Mouse (Mus musculus) adrenal gland, postnatal 25 days (tissue): ENCODE measurements around the gene Lamb2. TPM values are rescaled to one million over a fixed set of nuclear protein-coding genes. Genes with fewer than 3 reads are reported as not detected.

ENCODE experiments used
- DNase-seq: peaks from one replicate; pipeline ENCODE4 v3.0.0; 2021; ENCODE audit warnings: mixed read lengths
- long read RNA-seq: library from polyadenylated mRNA; stranded (forward); transcript quantifications from one replicate; pipeline ENCODE4 v2.0.0, GENCODE M21; 2021
- total RNA-seq: library from RNA; stranded (reverse); gene quantifications from 2 replicates; pipeline ENCODE4 v1.2.3, GENCODE M21; 2021

Gene Lamb2
- total RNA-seq = 114 and 134 TPM in 2 replicates
- long read RNA-seq, full-length matches to known transcripts = 10 of 65 reads
- long read RNA-seq, partial matches to known transcripts = 47 of 65 reads
- long read RNA-seq, other reads (novel, unspliced or antisense) = 8 of 65 reads

GRCm38 (mm10) chr9:108479721-108480351 lies at the start of gene Lamb2:
Gene Lamb2 (plus strand): TSS chr9:108479736.
- DNase-seq = no peak

GRCm38 (mm10) chr9:108431431-108432067 lies 48.0 kb upstream of the Lamb2 start:
- DNase-seq = no peak

GRCm38 (mm10) chr9:108436182-108436581 lies 43.4 kb upstream of the Lamb2 start, which contains the start of gene BC048562:
Gene BC048562 (plus strand): TSS chr9:108436482.
- no peak for DNase-seq

DNA sequence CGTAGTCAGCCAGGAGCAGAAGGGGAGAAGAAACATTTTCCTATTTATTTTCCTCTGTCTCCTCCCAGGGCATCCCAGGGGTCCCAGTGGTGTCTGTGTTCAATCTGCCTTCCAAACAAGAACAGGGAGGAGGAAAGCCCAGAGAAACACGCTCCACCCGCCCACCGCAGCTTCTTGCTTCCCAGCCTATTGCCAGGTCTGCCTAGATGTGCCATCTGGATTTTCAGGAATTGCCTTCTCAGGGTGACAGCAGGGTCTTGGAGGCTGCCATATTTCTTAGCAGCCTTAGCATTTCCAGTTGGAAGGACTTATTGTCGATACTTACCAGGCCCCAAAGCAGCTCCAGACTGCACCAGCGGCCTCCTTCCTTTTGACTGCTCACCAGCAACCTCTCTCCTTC lies 40.4 kb upstream of the Lamb2 start:
- no peak for DNase-seq

DNA sequence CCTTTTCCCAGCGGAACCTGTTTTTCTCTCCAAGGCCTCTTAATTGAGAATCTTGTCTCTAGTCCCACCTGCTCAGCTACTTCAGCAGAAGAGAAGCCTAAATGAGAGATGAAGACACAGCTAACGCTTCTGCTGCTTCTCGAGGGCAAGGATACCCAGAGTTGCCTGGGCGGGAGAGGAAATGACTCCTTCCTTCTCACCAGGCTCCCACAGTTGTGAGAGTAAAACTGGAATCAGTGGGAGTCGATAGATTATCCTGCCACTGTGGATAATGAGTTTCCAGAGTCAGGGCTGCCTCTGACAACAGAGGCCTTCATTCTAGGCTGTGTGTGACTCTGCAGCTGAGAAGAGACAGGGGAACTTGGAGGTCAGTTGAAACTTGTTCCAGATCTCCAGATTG lies 39.1 kb upstream of the Lamb2 start:
- no peak for DNase-seq

DNA sequence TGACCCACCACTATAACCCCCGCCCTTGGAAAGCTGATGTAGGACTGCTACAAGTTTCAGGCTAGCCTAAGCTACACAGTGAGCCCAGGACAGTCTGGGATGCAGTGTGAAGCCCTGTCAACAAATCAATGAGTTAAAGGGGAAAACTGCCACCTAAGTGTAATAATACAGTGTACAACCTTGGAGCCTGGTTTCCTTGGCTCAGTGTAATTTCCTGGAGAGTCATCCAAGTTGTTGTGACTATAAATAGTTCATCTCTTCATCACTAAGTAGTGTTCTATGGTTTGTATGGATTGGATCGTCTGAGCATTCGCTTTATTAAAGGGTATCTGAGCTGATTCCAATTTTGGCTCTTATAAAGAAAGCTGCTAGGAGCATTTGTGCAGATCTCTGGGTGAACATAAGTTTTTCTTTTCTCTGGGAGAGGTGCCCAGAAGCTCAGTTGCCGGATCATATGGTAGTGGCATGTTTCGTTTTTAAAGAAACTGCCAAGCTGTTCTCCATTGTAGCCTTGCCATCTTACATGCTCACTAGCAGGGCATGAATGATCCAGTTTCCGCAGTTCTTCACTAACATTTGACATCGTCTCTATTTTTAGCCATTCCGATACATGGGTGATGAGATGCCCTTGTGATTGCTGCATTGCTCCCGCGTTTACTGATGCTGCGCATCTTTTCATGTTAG lies 38.2 kb upstream of the Lamb2 start:
- DNase-seq = no peak

DNA sequence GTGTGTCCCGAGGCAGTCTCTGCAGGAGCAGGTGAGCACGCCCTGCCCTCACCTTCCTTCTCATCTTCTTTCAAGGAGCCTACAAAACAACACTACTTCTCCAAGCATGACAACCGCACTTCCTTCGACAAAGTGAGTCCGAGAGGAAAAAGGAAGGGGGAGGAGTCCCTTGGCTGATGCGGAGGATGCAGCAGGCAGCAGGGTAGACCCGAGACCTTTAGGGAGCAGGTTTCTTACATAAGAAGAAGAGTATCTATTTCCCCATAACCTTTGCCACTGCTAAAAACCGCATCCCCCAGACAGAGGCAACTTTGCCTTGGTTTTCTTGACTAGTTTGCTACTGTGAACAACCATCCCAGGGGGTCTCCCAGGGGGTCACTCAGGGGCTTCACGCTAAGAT lies 34.4 kb upstream of the Lamb2 start:
- no peak for DNase-seq

DNA sequence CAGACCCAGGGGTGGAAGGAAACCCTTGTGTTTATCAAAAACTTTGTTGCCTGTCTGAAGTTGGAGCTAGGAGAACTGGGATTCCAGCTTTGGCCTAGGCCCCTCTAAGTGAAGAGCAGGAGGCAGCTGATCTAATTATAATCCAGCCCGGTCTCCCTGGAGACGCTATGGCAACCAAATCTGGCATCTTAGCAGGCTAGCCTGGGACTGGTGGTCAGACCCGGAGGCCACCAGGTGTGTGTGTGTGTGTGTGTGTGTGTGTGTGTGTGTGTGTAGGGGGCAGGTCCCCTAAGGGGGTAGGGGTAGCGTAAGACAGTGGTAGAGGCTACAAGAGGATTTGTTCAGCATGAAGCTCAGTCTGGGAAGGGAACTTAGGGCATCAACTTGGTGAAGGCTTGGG lies 29.7 kb upstream of the Lamb2 start:
- peak; percentile 43 for DNase-seq

DNA sequence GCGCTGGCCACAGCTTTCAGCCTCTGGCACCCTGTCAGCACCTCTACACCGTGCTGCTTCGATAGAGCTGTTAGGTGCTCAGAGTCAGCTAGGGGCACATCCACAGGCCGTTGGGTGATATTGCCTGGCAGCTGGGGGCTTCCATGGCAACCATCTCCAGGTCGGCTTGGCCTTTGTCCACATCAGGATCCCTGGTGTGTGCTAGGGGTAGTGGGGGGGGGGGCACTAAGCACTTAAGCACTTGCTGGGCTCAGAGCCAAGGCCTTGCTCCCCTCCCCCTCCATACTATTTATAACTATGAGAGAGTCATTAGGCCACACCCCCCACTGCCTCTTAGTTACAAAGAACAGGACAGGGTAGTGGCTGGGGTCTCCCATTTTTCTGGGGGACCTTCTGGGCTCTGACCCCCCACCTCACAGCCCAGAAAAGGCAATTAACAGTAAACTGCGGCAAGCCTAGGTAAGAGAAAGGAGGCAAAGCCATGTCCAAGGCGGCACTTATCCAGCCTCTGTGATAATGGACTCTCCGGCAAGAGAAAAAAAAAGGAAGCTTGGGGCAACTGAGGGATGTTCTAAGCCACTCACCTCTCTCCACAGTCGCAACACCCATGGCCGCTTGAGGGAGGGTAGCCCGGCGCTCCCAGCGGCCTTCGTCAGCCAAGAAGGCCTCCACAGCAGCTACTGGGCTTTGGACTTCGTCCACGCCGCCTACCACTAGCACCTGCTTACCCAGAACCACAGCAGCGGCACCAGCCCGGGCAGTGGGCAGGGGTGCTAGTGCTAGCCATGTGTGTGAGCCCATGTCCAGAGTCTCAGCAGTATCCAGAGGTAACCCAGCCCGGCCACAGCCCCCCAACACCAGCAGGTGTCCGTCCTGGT lies 29.0 kb upstream of the Lamb2 start:
- DNase-seq = no peak

DNA sequence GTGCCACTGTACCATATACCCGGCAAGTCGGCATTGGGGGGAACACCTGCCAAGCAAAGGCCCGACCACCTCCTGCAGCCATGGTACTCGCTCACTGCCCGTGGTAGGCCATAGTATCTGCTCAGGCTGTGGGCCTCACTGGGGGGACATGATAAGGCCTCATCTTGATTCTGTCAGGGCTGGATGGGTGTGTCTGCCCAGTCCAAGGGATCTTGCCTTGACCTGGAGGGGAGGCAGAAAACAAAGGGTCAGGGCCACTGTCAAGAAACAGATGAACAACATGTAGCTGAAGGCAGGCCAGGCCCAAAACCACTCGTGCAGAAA lies 28.4 kb upstream of the Lamb2 start:
- DNase-seq = no peak

- no peak for DNase-seq
These were observed 27.9 kb upstream of the Lamb2 start for GRCm38 (mm10) chr9:108451519-108452160.

DNA sequence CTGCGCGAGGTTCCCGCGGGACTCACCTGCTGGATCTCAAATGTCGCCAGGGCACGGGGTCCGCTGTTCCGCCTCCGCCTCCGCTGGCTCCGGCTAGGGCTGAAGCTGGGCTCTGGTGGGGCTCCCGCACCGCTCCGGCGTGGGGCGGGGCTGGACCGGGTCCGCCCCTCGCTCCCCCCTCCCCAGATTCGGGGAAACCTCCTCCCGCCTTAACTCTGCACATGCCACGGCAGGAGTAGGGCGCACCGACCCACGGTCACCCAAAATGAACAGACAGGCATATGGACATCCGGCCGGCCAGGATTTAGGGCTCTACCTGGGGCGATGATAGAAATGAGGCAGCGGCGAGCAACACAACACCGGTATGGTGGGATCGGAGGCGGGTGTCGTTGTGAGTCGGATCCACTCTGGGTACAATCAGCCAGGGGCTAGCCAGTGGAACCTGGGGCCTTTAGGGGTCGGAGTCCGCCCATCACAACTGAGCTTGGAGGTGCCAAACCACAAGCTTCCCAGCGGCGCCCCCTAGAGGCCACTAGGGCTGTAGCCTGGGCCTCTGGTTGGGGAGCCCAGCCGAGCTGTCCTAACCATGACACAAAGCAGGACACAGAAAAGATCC lies 27.1 kb upstream of the Lamb2 start:
- DNase-seq = peak; percentile 91

DNA sequence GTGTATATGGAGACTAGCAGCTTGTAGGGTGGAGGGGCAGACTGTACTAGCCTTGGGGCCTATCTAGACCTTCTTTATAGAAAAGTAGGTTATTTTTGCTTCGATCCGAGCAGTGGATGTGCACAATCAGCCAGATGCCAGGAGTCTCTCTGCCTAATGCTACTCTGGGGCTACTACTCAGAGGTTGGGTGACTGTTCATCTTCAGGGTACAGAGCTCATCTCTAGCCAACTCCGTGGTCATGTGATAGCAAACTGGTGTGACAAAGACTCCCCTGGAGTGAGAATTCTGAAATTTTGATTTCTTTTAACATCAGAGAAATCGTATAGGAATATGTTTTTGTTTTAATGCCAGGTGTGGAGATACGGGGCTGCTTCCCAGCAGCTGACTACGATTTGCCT lies 26.6 kb upstream of the Lamb2 start:
- DNase-seq = no peak

- no peak for DNase-seq
These were observed 26.1 kb upstream of the Lamb2 start for GRCm38 (mm10) chr9:108453458-108453857.

GRCm38 (mm10) chr9:108454429-108454828 lies 25.1 kb upstream of the Lamb2 start:
- DNase-seq = no peak

DNA sequence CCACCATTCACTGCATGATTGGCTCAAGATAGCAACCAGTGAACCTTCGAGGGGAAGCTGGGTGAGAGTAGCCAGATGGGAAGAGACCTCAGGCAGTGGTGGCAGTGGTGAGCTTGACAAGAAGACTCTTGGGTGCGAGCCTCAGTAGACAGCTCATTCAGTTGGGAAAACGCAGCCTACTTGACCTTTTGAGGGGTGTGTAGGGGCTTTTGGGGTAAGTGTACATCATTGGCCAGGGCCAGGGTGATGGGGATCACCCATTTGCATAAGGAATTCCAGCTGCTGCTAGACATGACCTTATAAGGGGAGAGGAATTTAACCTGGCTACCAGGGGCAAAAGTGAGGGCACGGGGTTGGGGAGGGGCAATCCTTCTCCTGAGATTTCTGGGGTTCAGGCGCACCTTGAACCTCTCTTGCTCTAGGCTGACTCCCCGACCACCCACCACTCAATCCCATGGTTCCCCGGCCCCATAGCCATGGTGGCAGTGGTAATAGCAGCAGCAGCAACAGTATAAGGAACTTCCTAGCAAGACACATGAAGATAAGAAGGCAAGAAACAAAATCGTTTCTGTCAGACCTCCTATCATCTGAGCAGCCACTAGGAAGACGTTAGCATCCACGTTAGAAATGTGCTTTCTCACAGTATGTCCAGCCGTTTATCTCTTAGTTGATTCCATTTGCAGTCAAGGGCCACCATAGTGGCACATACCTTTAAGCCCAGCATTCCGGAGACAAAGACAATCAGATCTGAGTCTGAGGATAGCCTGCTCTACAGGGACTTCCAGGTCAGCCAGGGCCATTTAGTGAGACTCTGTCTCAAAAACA lies 23.6 kb upstream of the Lamb2 start:
- no peak for DNase-seq

DNA sequence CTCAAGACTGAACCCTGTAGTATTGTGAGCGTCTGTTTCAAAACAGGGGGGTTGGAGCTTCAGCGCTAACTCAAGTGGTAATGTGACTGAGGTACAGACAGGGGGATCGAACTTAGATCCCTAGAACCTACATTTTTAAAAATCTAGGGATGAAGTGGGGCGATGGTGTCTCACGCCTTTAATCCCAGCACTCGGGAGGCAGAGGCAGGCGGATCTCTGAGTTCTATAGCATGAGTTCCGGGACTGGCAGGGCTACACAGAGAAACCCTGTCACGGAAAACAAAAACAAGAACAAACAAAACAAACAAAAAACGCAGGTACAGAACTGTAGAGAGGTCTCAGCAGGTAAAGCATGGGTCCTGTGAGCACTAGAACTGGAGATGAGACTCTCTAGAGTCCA lies 22.6 kb upstream of the Lamb2 start:
- DNase-seq = no peak

- no peak for DNase-seq
These were observed 19.6 kb upstream of the Lamb2 start for GRCm38 (mm10) chr9:108459939-108460318.

DNA sequence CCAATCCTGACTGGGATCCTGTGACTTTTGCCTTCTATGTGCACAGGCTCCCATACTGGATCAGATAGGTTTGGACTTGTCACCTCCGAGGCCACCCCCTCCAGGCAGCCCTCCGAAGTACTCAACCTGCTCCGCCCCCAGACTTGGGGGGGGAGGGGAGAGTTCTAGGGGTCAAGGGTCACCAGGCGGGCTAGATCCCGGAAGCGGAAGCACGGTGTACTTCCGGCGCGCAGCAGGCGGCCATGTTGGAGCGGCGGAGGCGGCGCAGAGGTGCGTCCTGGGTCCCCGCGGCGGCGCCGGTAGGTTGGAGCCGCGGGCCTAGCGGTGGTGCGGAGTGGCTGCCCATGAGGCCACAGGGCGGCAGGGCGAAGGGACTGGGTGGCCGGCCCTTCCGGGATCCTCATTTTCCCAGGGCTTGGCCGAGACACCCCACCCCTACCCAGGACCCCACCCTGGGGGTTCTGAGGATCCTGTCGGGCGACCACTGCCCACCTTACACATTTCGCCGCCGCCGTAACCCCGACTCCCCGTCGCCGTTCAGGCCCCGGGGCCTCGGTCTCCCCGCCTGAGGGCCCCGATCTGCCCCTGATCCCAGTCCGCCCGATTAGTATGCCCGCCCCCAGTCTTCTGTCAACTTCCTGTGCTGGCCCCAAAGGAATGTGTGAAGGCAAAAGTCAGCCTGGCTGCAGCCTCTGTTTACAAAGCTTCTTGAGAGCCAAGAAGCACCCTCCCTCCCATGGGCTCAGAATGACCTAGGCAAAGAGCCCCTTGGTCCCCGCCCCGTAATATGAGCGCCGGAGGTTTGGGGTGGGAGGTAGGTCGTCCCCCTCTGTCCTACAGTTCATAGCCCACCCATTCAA lies 19.0 kb upstream of the Lamb2 start, which contains the start of gene Ccdc71:
TSS of gene Ccdc71 (plus strand) at position 209 of the 860 bp plus-strand sequence.
- DNase-seq = peak; percentile 87
